In genomic region chr14:79596602-79597001, GRCm38 (mm10) we compare ENCODE assay signal across 19 mouse cellular contexts.
"Had no signal": no experiment of that assay in that cellular context is flagged by ENCODE, and none has a peak within 500 bp of the region (broad histone marks: within the 10 kb centered on the region; RNA-seq: fewer than 3 reads in every experiment).

No protein-coding gene starts in this region.

- H3K27ac ChIP-seq: limb, embryonic 12.5 days; limb, embryonic 15.5 days; liver, embryonic 14.5 days; lung, embryonic 15.5 days; midbrain, embryonic 10.5 days; midbrain, embryonic 13.5 days; neural tube, embryonic 13.5 days had no signal

- ATAC-seq: inflammation-experienced regulatory T-cells, adult 6 months; intestine, embryonic 16.5 days; midbrain, embryonic 13.5 days; midbrain, embryonic 16.5 days had no signal

- H3K9ac ChIP-seq: limb, embryonic 12.5 days; limb, embryonic 15.5 days; liver, embryonic 14.5 days; lung, embryonic 15.5 days; midbrain, embryonic 13.5 days; neural tube, embryonic 13.5 days had no signal

- H3K4me2 ChIP-seq: limb, embryonic 12.5 days; limb, embryonic 15.5 days; lung, embryonic 15.5 days; midbrain, embryonic 13.5 days; neural tube, embryonic 13.5 days had no signal

- DNase-seq: kidney, adult 18-20 months; kidney, adult 9 months; kidney, postnatal 14 days; kidney, postnatal 4 days; left cerebral cortex, postnatal 4 days; retina, postnatal 1 day; thymus, postnatal 25 days had no signal

- H3K27me3 ChIP-seq: limb, embryonic 12.5 days; limb, embryonic 15.5 days; lung, embryonic 15.5 days; megakaryocyte, embryonic 14.5 days; midbrain, embryonic 13.5 days; neural tube, embryonic 13.5 days had no signal

- H3K4me1 ChIP-seq: limb, embryonic 12.5 days; limb, embryonic 15.5 days; midbrain, embryonic 10.5 days; midbrain, embryonic 13.5 days had no signal

- H3K4me3 ChIP-seq: limb, embryonic 12.5 days; limb, embryonic 15.5 days; lung, embryonic 15.5 days; megakaryocyte, embryonic 14.5 days; midbrain, embryonic 10.5 days; midbrain, embryonic 13.5 days; myocyte; neural tube, embryonic 13.5 days had no signal

- H3K9me3 ChIP-seq: limb, embryonic 12.5 days; limb, embryonic 15.5 days; lung, embryonic 15.5 days; megakaryocyte, embryonic 14.5 days; midbrain, embryonic 10.5 days; midbrain, embryonic 13.5 days; neural tube, embryonic 13.5 days had no signal
